Mouse (Mus musculus): ENCODE results near the gene Taf5l. TPM values are rescaled to one million over a fixed set of nuclear protein-coding genes. Genes with fewer than 3 reads are reported as not detected.

Taf5l gene
- polyA plus RNA-seq (2017; shearing (Covaris generic)), result 14.4 TPM

GRCm38 (mm10) chr8:124021237-124022227 lies at the start of gene Taf5l, which contains the start of gene Urb2:
Gene Taf5l, minus strand, starts transcription at chr8:124021397.
Gene Urb2, plus strand, starts transcription at chr8:124021508.

GRCm38 (mm10) chr8:123982826-123983400 lies 38.3 kb downstream of the Taf5l start, which contains the start of gene Abcb10:
Gene Abcb10, minus strand, starts transcription at chr8:123983122.

GRCm38 (mm10) chr8:123948942-123949685 lies 72.1 kb downstream of the Taf5l start, which contains the start of gene Nup133:
Gene Nup133, minus strand, starts transcription at chr8:123949265.

Other genes starting within 250 kb of the Taf5l start
- gene Rab4a, start 215.4 kb downstream of the Taf5l start, polyA plus RNA-seq (2017; shearing (Covaris generic)), result 2.6 TPM
- gene Ccsap, start 161.2 kb downstream of the Taf5l start, polyA plus RNA-seq (2017; shearing (Covaris generic)), result 2.7 TPM
- gene Acta1, start 126.6 kb downstream of the Taf5l start, polyA plus RNA-seq (2017; shearing (Covaris generic)), result 0.26 TPM
- gene Nup133, start 72.1 kb downstream of the Taf5l start, polyA plus RNA-seq (2017; shearing (Covaris generic)), result 24.7 TPM
- gene Abcb10, start 38.3 kb downstream of the Taf5l start, polyA plus RNA-seq (2017; shearing (Covaris generic)), result 0.83 TPM
- gene Urb2, start 111 bp upstream of the Taf5l start, polyA plus RNA-seq (2017; shearing (Covaris generic)), result 13.2 TPM
- gene Galnt2, start 210.0 kb upstream of the Taf5l start, polyA plus RNA-seq (2017; shearing (Covaris generic)), result 9.3 TPM

Measured in CD4-positive, CD25-positive, alpha-beta regulatory T cell, adult 9 weeks (primary cell).